7 mouse cellular contexts compared by ENCODE assay signal in the genomic region with DNA sequence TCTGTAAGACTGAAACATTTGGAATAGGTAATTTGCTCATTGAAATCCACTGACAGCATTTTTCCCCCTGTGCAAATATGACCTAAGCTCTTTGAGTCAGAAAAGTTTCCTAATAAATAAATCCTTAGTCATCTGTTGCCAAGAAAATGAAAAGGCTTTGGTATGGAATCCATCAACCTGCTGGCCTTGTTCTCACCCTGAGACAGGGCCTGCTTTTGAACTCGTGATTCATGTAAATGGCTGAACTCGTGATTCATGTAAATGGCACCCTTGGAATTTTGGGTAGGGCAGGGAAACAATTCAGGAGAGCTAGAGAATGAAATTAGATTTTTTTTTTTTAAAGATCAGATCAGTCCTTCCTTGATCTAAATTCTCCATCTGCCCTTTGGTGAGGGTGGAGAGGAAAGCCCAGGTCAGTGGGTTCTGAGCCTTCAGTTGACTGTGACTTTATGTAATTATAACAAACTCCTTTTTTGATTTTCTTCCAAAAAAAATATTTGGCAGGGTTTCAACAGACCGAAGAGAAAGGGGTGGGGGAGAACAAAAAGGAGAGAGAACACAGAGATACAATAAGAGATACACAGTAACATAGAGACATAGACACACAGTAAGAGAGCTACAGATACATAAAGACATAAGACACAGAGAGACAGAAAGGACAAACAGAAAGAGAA.
A peak's percentile ranks its signal among the peaks of the same experiment; 100 is the strongest.
DNase-seq lines count a peak whose midpoint lies in the region; ATAC-seq lines count a peak whose summit lies in the region.

No protein-coding gene starts in this region.

- H3K27ac ChIP-seq in limb, embryonic 11.5 days (replicated peaks; ENCODE audit: low read depth, low read length), result no peak overlapping the region
- H3K27ac ChIP-seq in limb, embryonic 10.5 days, result no peak overlapping the region
- peak overlapping the region; percentile 85; the same call in 1 of the 2 replicates for H3K27ac ChIP-seq in forebrain, embryonic 15.5 days (replicated peaks)
- no peak overlapping the region for H3K27ac ChIP-seq in midbrain, embryonic 16.5 days (ENCODE audit: low read length)

- ATAC-seq in limb, embryonic 11.5 days (ENCODE audit: insufficient number of reproducible peaks, low FRiP score, low TSS enrichment, low read depth), result 0 out of 2 replicates have a peak, but pooled peaks have one; percentile 2
- 0 out of 2 replicates have a peak, but pooled peaks have one; percentile 14 for ATAC-seq in forebrain, embryonic 15.5 days (replicated peaks)
- peak; percentile 6 for ATAC-seq in midbrain, embryonic 16.5 days

- H3K9ac ChIP-seq in limb, embryonic 11.5 days (ENCODE audit: low read length), result no peak overlapping the region
- no peak overlapping the region for H3K9ac ChIP-seq in forebrain, embryonic 15.5 days (replicated peaks)
- no peak overlapping the region for H3K9ac ChIP-seq in midbrain, embryonic 16.5 days (ENCODE audit: low read depth, low read length)

- H3K36me3 ChIP-seq in limb, embryonic 11.5 days (ENCODE audit: control insufficient read depth, insufficient read depth, low read length), result no peaks in the 10 kb centered on the region
- no peaks in the 10 kb centered on the region for H3K36me3 ChIP-seq in limb, embryonic 10.5 days
- no peaks in the 10 kb centered on the region for H3K36me3 ChIP-seq in forebrain, embryonic 15.5 days
- H3K36me3 ChIP-seq in midbrain, embryonic 16.5 days (ENCODE audit: control insufficient read depth, insufficient read depth, low read length), result no peaks in the 10 kb centered on the region

- peaks cover 7% of the 10 kb centered on the region; the same call in 1 of the 2 replicates for H3K4me1 ChIP-seq in limb, embryonic 11.5 days (ENCODE audit: control insufficient read depth, insufficient read depth, low read length)
- H3K4me1 ChIP-seq in limb, embryonic 10.5 days, result peaks cover 27% of the 10 kb centered on the region
- H3K4me1 ChIP-seq in forebrain, embryonic 15.5 days, result peaks cover 34% of the 10 kb centered on the region
- peaks cover 21% of the 10 kb centered on the region for H3K4me1 ChIP-seq in midbrain, embryonic 16.5 days (ENCODE audit: control insufficient read depth, insufficient read depth, low read length)

- H3K4me3 ChIP-seq in limb, embryonic 11.5 days (ENCODE audit: low read depth, low read length), result no peak overlapping the region
- H3K4me3 ChIP-seq in limb, embryonic 10.5 days, result no peak overlapping the region
- H3K4me3 ChIP-seq in forebrain, embryonic 15.5 days, result no peak overlapping the region; the same call in 1 of the 2 replicates
- no peak overlapping the region for H3K4me3 ChIP-seq in midbrain, embryonic 16.5 days (ENCODE audit: low read depth, low read length)

- 74% methylated on average over 3 of the region's 3 CpGs for WGBS in limb, embryonic 11.5 days
- WGBS in limb, embryonic 10.5 days, result 82% methylated on average over 3 of the region's 3 CpGs
- WGBS in forebrain, embryonic 15.5 days, result 40% methylated on average over 3 of the region's 3 CpGs
- 65% methylated on average over 3 of the region's 3 CpGs for WGBS in midbrain, embryonic 16.5 days

- H3K4me2 ChIP-seq in limb, embryonic 11.5 days (ENCODE audit: low read depth, severe bottlenecking), result no peak overlapping the region
- H3K4me2 ChIP-seq in forebrain, embryonic 15.5 days (replicated peaks), result peak overlapping the region; percentile 63; the same call in 1 of the 2 replicates
- H3K4me2 ChIP-seq in midbrain, embryonic 16.5 days (ENCODE audit: low read length), result peak overlapping the region; percentile 89; the same call in 1 of the 2 replicates

- H3K27me3 ChIP-seq in limb, embryonic 11.5 days (ENCODE audit: control insufficient read depth, insufficient read depth, low read length), result no peaks in the 10 kb centered on the region
- no peaks in the 10 kb centered on the region for H3K27me3 ChIP-seq in limb, embryonic 10.5 days (ENCODE audit: low read depth, poor library complexity, severe bottlenecking)
- H3K27me3 ChIP-seq in forebrain, embryonic 15.5 days, result no peaks in the 10 kb centered on the region
- no peaks in the 10 kb centered on the region for H3K27me3 ChIP-seq in midbrain, embryonic 16.5 days (ENCODE audit: control insufficient read depth, insufficient read depth, low read depth, low read length)

- no peak for DNase-seq in limb, embryonic 11.5 days (ENCODE audit: low spot score)
- DNase-seq in limb, embryonic 10.5 days (ENCODE audit: low spot score), result no peak
- DNase-seq in adipocyte (ENCODE audit: low spot score), result peak; percentile 48
- DNase-seq in thymus, postnatal 4 days, result no peak
- DNase-seq in spleen, postnatal 36 days (ENCODE audit: low spot score in 2 of 2), result no peak

- H3K9me3 ChIP-seq in limb, embryonic 11.5 days (ENCODE audit: control insufficient read depth, low read length), result no peaks in the 10 kb centered on the region
- no peaks in the 10 kb centered on the region for H3K9me3 ChIP-seq in limb, embryonic 10.5 days (replicated peaks)
- H3K9me3 ChIP-seq in forebrain, embryonic 15.5 days, result no peaks in the 10 kb centered on the region
- no peaks in the 10 kb centered on the region for H3K9me3 ChIP-seq in midbrain, embryonic 16.5 days (replicated peaks; ENCODE audit: control insufficient read depth, low read length, poor library complexity, severe bottlenecking)
